In the genomic region with DNA sequence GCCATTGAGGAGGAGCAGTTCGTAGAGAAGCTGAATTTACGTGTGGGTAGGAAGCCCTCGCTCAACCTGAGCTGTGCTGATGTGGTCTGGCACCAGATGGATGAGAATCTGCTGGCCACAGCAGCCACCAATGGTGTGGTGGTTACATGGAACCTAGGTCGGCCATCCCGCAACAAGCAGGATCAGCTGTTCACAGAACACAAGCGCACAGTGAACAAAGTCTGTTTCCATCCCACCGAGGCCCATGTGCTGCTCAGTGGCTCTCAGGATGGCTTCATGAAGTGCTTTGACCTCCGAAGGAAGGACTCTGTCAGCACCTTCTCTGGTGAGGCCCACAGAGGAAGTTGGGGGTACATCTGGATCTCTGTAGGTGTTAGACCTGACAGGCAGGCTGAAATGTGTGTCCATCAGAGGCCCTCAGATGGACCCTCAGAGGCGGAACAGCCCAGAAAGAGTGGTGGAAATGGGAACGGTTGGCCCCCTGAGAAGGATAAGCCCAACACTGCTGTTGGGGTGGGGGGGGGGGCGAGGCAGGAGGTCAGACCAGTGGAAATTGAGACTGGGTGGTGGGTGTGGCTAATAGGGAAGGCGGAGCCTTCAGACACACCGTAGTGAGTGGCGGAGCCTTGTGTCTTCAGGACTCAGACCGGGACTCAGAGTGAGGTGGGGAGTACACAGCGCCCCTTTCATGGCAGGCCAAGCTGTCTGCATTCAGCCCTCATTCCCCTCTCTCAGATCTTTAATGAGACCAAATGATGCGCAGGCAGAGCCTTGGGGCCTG, we compare ENCODE assay signal across 8 mouse cellular contexts. TPM values are rescaled to one million over a fixed set of nuclear protein-coding genes. Genes with fewer than 3 reads are reported as not detected.
DNase-seq lines count a peak whose midpoint lies in the region; ATAC-seq and TF ChIP-seq lines count a peak whose summit lies in the region.

No protein-coding gene starts in this region.

- no peak for DNase-seq in heart, adult 8-10 months (ENCODE audit: low spot score)
- peak; percentile 57 for DNase-seq in G1E (ENCODE audit: low spot score)
- DNase-seq in hindbrain, embryonic 10.5 days (ENCODE audit: low spot score), result no peak
- no peak for DNase-seq in liver, postnatal 0 days
- no peak for DNase-seq in thymus, postnatal 10 days (ENCODE audit: low spot score in 2 of 2)
- no peak for DNase-seq in layer of hippocampus, adult 11-12 months (ENCODE audit: low spot score)
- DNase-seq in urinary bladder, adult 2 months (ENCODE audit: low spot score), result no peak

- H3K27me3 ChIP-seq in heart, embryonic 11.5 days (ENCODE audit: control insufficient read depth, insufficient read depth, low read length), result peaks cover 22% of the 10 kb centered on the region
- peaks cover 13% of the 10 kb centered on the region for H3K27me3 ChIP-seq in G1E (ENCODE audit: insufficient read depth, low read length)
- peaks cover 17% of the 10 kb centered on the region for H3K27me3 ChIP-seq in hindbrain, embryonic 10.5 days (ENCODE audit: insufficient read depth, poor library complexity, severe bottlenecking)
- H3K27me3 ChIP-seq in liver, postnatal 0 days (ENCODE audit: insufficient read depth, low read length), result peaks cover 13% of the 10 kb centered on the region

- no peak for TF ChIP-seq EP300 in liver, postnatal 0 days (IDR thresholded peaks at IDR 0.05; ENCODE audit: low read depth)

- H3K27ac ChIP-seq in heart, embryonic 11.5 days (ENCODE audit: low read depth, low read length), result no peak overlapping the region
- H3K27ac ChIP-seq in hindbrain, embryonic 10.5 days, result peak overlapping the region; percentile 88
- H3K27ac ChIP-seq in liver, postnatal 0 days (ENCODE audit: low read depth), result no peak overlapping the region

- peak overlapping the region; percentile 97 for H3K4me2 ChIP-seq in heart, embryonic 11.5 days
- peak overlapping the region; percentile 92 for H3K4me2 ChIP-seq in liver, postnatal 0 days (ENCODE audit: low read depth, low read length)

- peaks cover 21% of the 10 kb centered on the region for H3K4me1 ChIP-seq in heart, embryonic 11.5 days (ENCODE audit: control insufficient read depth, insufficient read depth, low read length)
- peaks cover 65% of the 10 kb centered on the region for H3K4me1 ChIP-seq in G1E (ENCODE audit: insufficient read depth, low read depth, low read length)
- peaks cover 68% of the 10 kb centered on the region for H3K4me1 ChIP-seq in hindbrain, embryonic 10.5 days (replicated peaks)
- H3K4me1 ChIP-seq in liver, postnatal 0 days (ENCODE audit: insufficient read depth), result peaks cover 29% of the 10 kb centered on the region

- peak overlapping the region; percentile 70 for H3K4me3 ChIP-seq in heart, embryonic 11.5 days (ENCODE audit: low read depth, low read length)
- H3K4me3 ChIP-seq in G1E (ENCODE audit: low read depth, low read length), result peak overlapping the region; percentile 78
- peak overlapping the region; percentile 76 for H3K4me3 ChIP-seq in hindbrain, embryonic 10.5 days
- H3K4me3 ChIP-seq in liver, postnatal 0 days (ENCODE audit: low read depth, low read length), result peak overlapping the region; percentile 74

- H3K9me3 ChIP-seq in heart, embryonic 11.5 days (replicated peaks; ENCODE audit: control insufficient read depth, low read length), result no peaks in the 10 kb centered on the region
- H3K9me3 ChIP-seq in G1E (replicated peaks), result no peaks in the 10 kb centered on the region
- no peaks in the 10 kb centered on the region for H3K9me3 ChIP-seq in hindbrain, embryonic 10.5 days
- H3K9me3 ChIP-seq in liver, postnatal 0 days (ENCODE audit: low read length), result no peaks in the 10 kb centered on the region

- H3K36me3 ChIP-seq in heart, embryonic 11.5 days (ENCODE audit: control insufficient read depth, insufficient read depth, low read length), result peaks cover 11% of the 10 kb centered on the region
- H3K36me3 ChIP-seq in G1E (replicated peaks), result peaks cover 55% of the 10 kb centered on the region
- H3K36me3 ChIP-seq in hindbrain, embryonic 10.5 days, result peaks cover 36% of the 10 kb centered on the region
- H3K36me3 ChIP-seq in liver, postnatal 0 days (replicated peaks; ENCODE audit: insufficient read depth, low read length), result peaks cover 13% of the 10 kb centered on the region

- TF ChIP-seq CTCF in G1E (IDR thresholded peaks at IDR 0.05; ENCODE audit: low read depth, low read length), result no peak
- no peak for TF ChIP-seq CTCF in liver, postnatal 0 days (IDR thresholded peaks at IDR 0.05; ENCODE audit: low read depth)

- WGBS in heart, embryonic 11.5 days (ENCODE audit: insufficient replicate concordance), result 58% methylated on average over 17 of the region's 17 CpGs
- 71% methylated on average over 17 of the region's 17 CpGs for WGBS in hindbrain, embryonic 10.5 days
- 66% methylated on average over 17 of the region's 17 CpGs for WGBS in liver, postnatal 0 days (ENCODE audit: insufficient replicate concordance)

- H3K9ac ChIP-seq in heart, embryonic 11.5 days (ENCODE audit: low read depth, low read length), result 0 out of 2 replicates have a peak overlapping the region, but pooled peaks have one; percentile 12
- peak overlapping the region; percentile 71 for H3K9ac ChIP-seq in liver, postnatal 0 days (replicated peaks)

- ATAC-seq in heart, embryonic 11.5 days (replicated peaks; ENCODE audit: insufficient number of reproducible peaks, low FRiP score, low TSS enrichment), result no peak
- ATAC-seq in G1E (ENCODE audit: extremely low read depth, insufficient number of reproducible peaks, low FRiP score, poor library complexity, severe bottlenecking), result no peak
- no peak for ATAC-seq in liver, postnatal 0 days

RNA-seq across cellular contexts. Expression of gene Wdr24, which starts 1.1 kb away (rescaled TPM):
- 14.4 and 17.7 TPM in 2 replicates for polyA plus RNA-seq in heart, embryonic 11.5 days (2014; fragmentation: Nextera tagmentation; extraction: Ambion mirVana)
- total RNA-seq in heart, adult 8-10 months (2022), result 10 to 100 TPM; 11.2 to 12.6 (median 12.1) TPM
- 13.8 and 13.9 TPM in 2 replicates for total RNA-seq in G1E (2014; fragmentation: Nextera tagmentation)
- 23.5 and 25.8 TPM in 2 replicates for total RNA-seq in G1E (2017)
- 4.8 and 8.6 TPM in 2 replicates for polyA plus RNA-seq in G1E (2012)
- 30.1 and 30.7 TPM in 2 replicates for polyA plus RNA-seq in hindbrain, embryonic 10.5 days (2016; fragmentation: Nextera tagmentation; extraction: Ambion mirVana)
- 5.5 and 7.2 TPM in 2 replicates for polyA plus RNA-seq in liver, postnatal 0 days (2015; fragmentation: Nextera tagmentation; extraction: Ambion mirVana)
- 23.2 and 27.6 TPM in 2 replicates for polyA plus RNA-seq in urinary bladder, adult 2 months (2012; rRNA removed)

RNA-seq across cellular contexts. Expression of gene Jmjd8, which starts 4.1 kb away (rescaled TPM):
- 30.9 and 42.6 TPM in 2 replicates for polyA plus RNA-seq in heart, embryonic 11.5 days (2014; fragmentation: Nextera tagmentation; extraction: Ambion mirVana)
- 10 to 100 TPM; 34.2 to 39.6 (median 34.8) TPM for total RNA-seq in heart, adult 8-10 months (2022)
- total RNA-seq in G1E (2014; fragmentation: Nextera tagmentation) (0.90 and 1.9 TPM in 2 replicates), G1E (2017) (1.9 and 2.0 TPM in 2 replicates)
- 0.08 and 0.11 TPM in 2 replicates for polyA plus RNA-seq in G1E (2012)
- 51.5 and 64.3 TPM in 2 replicates for polyA plus RNA-seq in hindbrain, embryonic 10.5 days (2016; fragmentation: Nextera tagmentation; extraction: Ambion mirVana)
- 12.8 and 13.8 TPM in 2 replicates for polyA plus RNA-seq in liver, postnatal 0 days (2015; fragmentation: Nextera tagmentation; extraction: Ambion mirVana)
- 55.9 and 60.7 TPM in 2 replicates for polyA plus RNA-seq in urinary bladder, adult 2 months (2012; rRNA removed)

RNA-seq across cellular contexts. Expression of gene Stub1, which starts 8.7 kb away (rescaled TPM):
- polyA plus RNA-seq in heart, embryonic 11.5 days (2014; fragmentation: Nextera tagmentation; extraction: Ambion mirVana), result 292 and 322 TPM in 2 replicates
- total RNA-seq in heart, adult 8-10 months (2022), result 100 to 1,000 TPM; 129 to 137 (median 130) TPM
- total RNA-seq in G1E (2014; fragmentation: Nextera tagmentation), result 29.1 and 30.1 TPM in 2 replicates
- 90.8 and 97.3 TPM in 2 replicates for total RNA-seq in G1E (2017)
- 70.9 and 81.7 TPM in 2 replicates for polyA plus RNA-seq in G1E (2012)
- 360 and 390 TPM in 2 replicates for polyA plus RNA-seq in hindbrain, embryonic 10.5 days (2016; fragmentation: Nextera tagmentation; extraction: Ambion mirVana)
- polyA plus RNA-seq in liver, postnatal 0 days (2015; fragmentation: Nextera tagmentation; extraction: Ambion mirVana), result 118 and 119 TPM in 2 replicates
- 209 and 230 TPM in 2 replicates for polyA plus RNA-seq in urinary bladder, adult 2 months (2012; rRNA removed)

RNA-seq across cellular contexts. Expression of gene Rhbdl1, which starts 12.5 kb away (rescaled TPM):
- polyA plus RNA-seq in heart, embryonic 11.5 days (2014; fragmentation: Nextera tagmentation; extraction: Ambion mirVana), result 1.9 and 2.5 TPM in 2 replicates
- total RNA-seq in heart, adult 8-10 months (2022), result 1 to 10 TPM in 3 of 4 experiments, under 1 TPM in 1; 0.97 to 5.1 (median 1.6) TPM
- total RNA-seq in G1E (2014; fragmentation: Nextera tagmentation) (4.8 and 5.5 TPM in 2 replicates), G1E (2017) (0.87 and 1.4 TPM in 2 replicates)
- polyA plus RNA-seq in G1E (2012), result 2.7 and 3.1 TPM in 2 replicates
- polyA plus RNA-seq in hindbrain, embryonic 10.5 days (2016; fragmentation: Nextera tagmentation; extraction: Ambion mirVana), result 1.7 and 3.1 TPM in 2 replicates
- polyA plus RNA-seq in liver, postnatal 0 days (2015; fragmentation: Nextera tagmentation; extraction: Ambion mirVana), result 0.17 and 0.35 TPM in 2 replicates
- polyA plus RNA-seq in urinary bladder, adult 2 months (2012; rRNA removed), result 20.7 and 27.5 TPM in 2 replicates

RNA-seq across cellular contexts. Expression of gene Fbxl16, which starts 15.7 kb away (rescaled TPM):
- polyA plus RNA-seq in heart, embryonic 11.5 days (2014; fragmentation: Nextera tagmentation; extraction: Ambion mirVana), result 1.1 and 1.4 TPM in 2 replicates
- total RNA-seq in heart, adult 8-10 months (2022), result 1 to 10 TPM; 1.2 to 1.9 (median 1.5) TPM
- total RNA-seq in G1E (2014; fragmentation: Nextera tagmentation) (not detected in 2 replicates), G1E (2017) (0.05 TPM in 1 of 2 replicates, not detected in the other)
- 0.01 and 0.03 TPM in 2 replicates for polyA plus RNA-seq in G1E (2012)
- polyA plus RNA-seq in hindbrain, embryonic 10.5 days (2016; fragmentation: Nextera tagmentation; extraction: Ambion mirVana), result 11.0 and 16.7 TPM in 2 replicates
- polyA plus RNA-seq in liver, postnatal 0 days (2015; fragmentation: Nextera tagmentation; extraction: Ambion mirVana), result 0.05 TPM in 1 of 2 replicates, not detected in the other
- 5.0 and 6.9 TPM in 2 replicates for polyA plus RNA-seq in urinary bladder, adult 2 months (2012; rRNA removed)

Comparison
In these comparisons a context has a peak if more than half of its experiments do, and no peak if none do; other contexts are left out.
1. RNA of gene Jmjd8, which starts 4.1 kb away (polyA plus RNA-seq): 51.5 to 64.3 TPM in hindbrain, embryonic 10.5 days, 55.9 to 60.7 TPM in urinary bladder, adult 2 months, 30.9 to 42.6 TPM in heart, embryonic 11.5 days and 12.8 to 13.8 TPM in liver, postnatal 0 days; 0.08 to 0.11 TPM in G1E; every median in the first group is over 10 times any median in the second.
2. Peak in every context shown above with its lines, with median percentiles within 50 percentile points of each other: H3K4me3 ChIP-seq.